Mouse (Mus musculus) kidney, postnatal 25 days (tissue): ENCODE measurements around the gene Ablim1.

Experiments
- DNase-seq, 2 experiments: peaks; one replicate each; pipeline ENCODE4 v3.0.0; 2021; ENCODE audit warnings: mixed read lengths in 2 of 2

Gene Ablim1

GRCm38 (mm10) chr19:57055215-57056120, 259.3 kb downstream of the Ablim1 start:
- DNase-seq = no peak

GRCm38 (mm10) chr19:57052959-57053358, 261.8 kb downstream of the Ablim1 start:
- no peak for DNase-seq

- no peak for DNase-seq
These were observed 262.7 kb downstream of the Ablim1 start for GRCm38 (mm10) chr19:57052016-57052415.

- no peak for DNase-seq
These were observed 265.1 kb downstream of the Ablim1 start for GRCm38 (mm10) chr19:57049592-57050090.

- DNase-seq = no peak
These were observed 266.9 kb downstream of the Ablim1 start for GRCm38 (mm10) chr19:57047671-57048320.

GRCm38 (mm10) chr19:57039258-57039657, 275.5 kb downstream of the Ablim1 start:
- peak in 1 of 2 experiments; percentile 43 for DNase-seq

GRCm38 (mm10) chr19:57036860-57037259, 277.9 kb downstream of the Ablim1 start:
- DNase-seq = no peak

GRCm38 (mm10) chr19:57031582-57031981, 283.1 kb downstream of the Ablim1 start:
- DNase-seq = peak; percentile 82 to 85

- DNase-seq = no peak
These were observed 285.3 kb downstream of the Ablim1 start for GRCm38 (mm10) chr19:57029461-57029860.

GRCm38 (mm10) chr19:57028327-57029179, 286.2 kb downstream of the Ablim1 start:
- peak; percentile 37 to 71 for DNase-seq

GRCm38 (mm10) chr19:57026501-57026900, 288.2 kb downstream of the Ablim1 start:
- no peak for DNase-seq

- DNase-seq = no peak
These were observed 296.9 kb downstream of the Ablim1 start for GRCm38 (mm10) chr19:57017785-57018179.

GRCm38 (mm10) chr19:57016995-57017784, 297.5 kb downstream of the Ablim1 start:
- no peak for DNase-seq

GRCm38 (mm10) chr19:57014808-57015207, 299.9 kb downstream of the Ablim1 start:
- DNase-seq = no peak

GRCm38 (mm10) chr19:57013271-57013677, 301.4 kb downstream of the Ablim1 start:
- DNase-seq = peak; percentile 54 to 85

GRCm38 (mm10) chr19:57012068-57012467, 302.7 kb downstream of the Ablim1 start:
- no peak for DNase-seq

GRCm38 (mm10) chr19:57010064-57010463, 304.7 kb downstream of the Ablim1 start:
- DNase-seq = no peak

- DNase-seq = no peak
These were observed 305.1 kb downstream of the Ablim1 start for GRCm38 (mm10) chr19:57009653-57010052.

GRCm38 (mm10) chr19:57007781-57008710, 306.7 kb downstream of the Ablim1 start, which contains the start of gene Afap1l2:
Gene Afap1l2, minus strand, starts transcription at chr19:57008228.
- DNase-seq = peak; percentile 86 to 89

- peak; percentile 85 to 92 for DNase-seq
These were observed 307.4 kb downstream of the Ablim1 start for GRCm38 (mm10) chr19:57007291-57007690.

GRCm38 (mm10) chr19:57006841-57007240, 307.9 kb downstream of the Ablim1 start:
- DNase-seq = no peak
